ENCODE assay signal across 7 mouse cellular contexts in genomic region chr7:142373641-142374412, GRCm38 (mm10). TPM values are rescaled to one million over a fixed set of nuclear protein-coding genes. Genes with fewer than 3 reads are reported as not detected.
DNase-seq lines count a peak whose midpoint lies in the region; ATAC-seq and TF ChIP-seq lines count a peak whose summit lies in the region.

TSS of gene Ifitm10 (minus strand) at chr7:142373753.

- 0 out of 2 replicates have a peak, but pooled peaks cover 2% of the 10 kb centered on the region for H3K4me1 ChIP-seq in cortical plate, adult 2 months (ENCODE audit: control insufficient read depth, insufficient read depth, low read length)
- peaks cover 16% of the 10 kb centered on the region for H3K4me1 ChIP-seq in hindbrain, embryonic 15.5 days (replicated peaks)
- H3K4me1 ChIP-seq in liver, adult 2 months (ENCODE audit: control insufficient read depth, insufficient read depth, low read length) = no peaks in the 10 kb centered on the region; the same call in 1 of the 2 replicates

- H3K9me3 ChIP-seq in hindbrain, embryonic 15.5 days = no peaks in the 10 kb centered on the region

- no peak within 1 kb of the TSS for H3K9ac ChIP-seq in hindbrain, embryonic 15.5 days
- peak within 1 kb of the TSS; percentile 64; the same call in 1 of the 2 replicates for H3K9ac ChIP-seq in liver, adult 2 months (ENCODE audit: low read depth, low read length)

- no peak within 1 kb of the TSS for H3K27ac ChIP-seq in cortical plate, adult 2 months (ENCODE audit: insufficient read depth, low read length)
- no peak within 1 kb of the TSS for H3K27ac ChIP-seq in hindbrain, embryonic 15.5 days (replicated peaks)
- peak within 1 kb of the TSS; percentile 18; the same call in 1 of the 2 replicates for H3K27ac ChIP-seq in liver, adult 2 months (replicated peaks; ENCODE audit: insufficient read depth, low read depth, low read length)

- 71% methylated on average over 8 of the region's 8 CpGs for WGBS in hindbrain, embryonic 15.5 days
- 78% methylated on average over 8 of the region's 8 CpGs for WGBS in liver, adult 2 months

- H3K36me3 ChIP-seq in hindbrain, embryonic 15.5 days = peaks cover 26% of the 10 kb centered on the region
- peaks cover 18% of the 10 kb centered on the region for H3K36me3 ChIP-seq in liver, adult 2 months (ENCODE audit: control insufficient read depth, insufficient read depth, low read length)

- TF ChIP-seq POLR2A in cortical plate, adult 2 months (IDR thresholded peaks at IDR 0.05; ENCODE audit: extremely low read depth, insufficient read depth, low read length) = no peak
- TF ChIP-seq POLR2A in liver, adult 2 months (IDR thresholded peaks at IDR 0.05; ENCODE audit: extremely low read depth, insufficient read depth, low read length) = no peak

- peak within 1 kb of the TSS; percentile 74; the same call in 1 of the 2 replicates for H3K4me3 ChIP-seq in cortical plate, adult 2 months (ENCODE audit: insufficient read depth, low read length)
- H3K4me3 ChIP-seq in hindbrain, embryonic 15.5 days = peak within 1 kb of the TSS; percentile 51
- peak within 1 kb of the TSS; percentile 65 for H3K4me3 ChIP-seq in liver, adult 2 months (ENCODE audit: insufficient read depth, low read depth, low read length)

- no peak for TF ChIP-seq CTCF in cortical plate, adult 2 months (IDR thresholded peaks at IDR 0.05; ENCODE audit: extremely low read depth, insufficient read depth, low read length)
- no peak for TF ChIP-seq CTCF in liver, adult 2 months (IDR thresholded peaks at IDR 0.05; ENCODE audit: low read depth, low read length)

- H3K27me3 ChIP-seq in hindbrain, embryonic 15.5 days = peaks cover 33% of the 10 kb centered on the region
- 0 out of 2 replicates have a peak, but pooled peaks cover 4% of the 10 kb centered on the region for H3K27me3 ChIP-seq in liver, adult 2 months (ENCODE audit: control insufficient read depth, insufficient read depth, low read length)

- H3K79me2 ChIP-seq in liver, adult 2 months (ENCODE audit: control insufficient read depth, insufficient read depth, low read length) = no peaks in the 10 kb centered on the region

- DNase-seq in layer of hippocampus, adult 18-20 months (ENCODE audit: low spot score in 2 of 2) = no peak
- no peak for DNase-seq in layer of hippocampus, adult 11-12 months (ENCODE audit: low spot score)
- no peak for DNase-seq in liver, adult 2 months (ENCODE audit: extremely low read depth, low read depth, low spot score)
- DNase-seq in gastrocnemius, postnatal 4 days (ENCODE audit: low spot score in 2 of 2) = no peak

- ATAC-seq in hindbrain, embryonic 15.5 days (ENCODE audit: low FRiP score, low read depth) = no peak
- no peak for ATAC-seq in erythroblast, adult 5-6 weeks (replicated peaks; ENCODE audit: low FRiP score, poor library complexity, severe bottlenecking)

- H3K4me2 ChIP-seq in hindbrain, embryonic 15.5 days = peak within 1 kb of the TSS; percentile 92

RNA-seq across cellular contexts. Expression of gene Ifitm10, which starts in this region (rescaled TPM):
- total RNA-seq in layer of hippocampus, adult 18-20 months (2021) = 10 to 100 TPM; 36.8 to 37.1 TPM
- 43.0 and 45.7 TPM in 2 replicates for polyA plus RNA-seq in cortical plate, adult 2 months (2012; rRNA removed)
- polyA plus RNA-seq in hindbrain, embryonic 15.5 days (2015; fragmentation: Nextera tagmentation; extraction: Ambion mirVana) = 8.4 and 8.7 TPM in 2 replicates
- total RNA-seq in liver, adult 2 months (2014; rRNA removed) = 0.54 and 0.65 TPM in 2 replicates
- polyA plus RNA-seq in liver, adult 2 months (2012; rRNA removed) = 0.71 and 1.00 TPM in 2 replicates
- 1.0 and 1.2 TPM in 2 replicates for total RNA-seq in erythroblast, adult 5-6 weeks (2015; ENCODE audit: low replicate concordance)
- 0.42 TPM in 1 of 2 replicates, not detected in the other for total RNA-seq in erythroblast, adult 5-6 weeks (2017; ENCODE audit: low replicate concordance)
- total RNA-seq in gastrocnemius, postnatal 4 days (2021) = 1 to 10 TPM in 1 of 2 experiments, not detected in 1; 1.1 TPM

Comparison
In these comparisons a context has a peak if more than half of its experiments do, and no peak if none do; other contexts are left out.
1. RNA of gene Ifitm10 (total RNA-seq): 36.8 to 37.1 TPM in layer of hippocampus, adult 18-20 months; 0.42 to 1.2 TPM in erythroblast, adult 5-6 weeks, 1.1 TPM in gastrocnemius, postnatal 4 days and 0.54 to 0.65 TPM in liver, adult 2 months; every median in the first group is over 10 times any median in the second.
2. Peak in every context shown above with its lines, with median percentiles within 50 percentile points of each other: H3K4me3 ChIP-seq.